Mouse (Mus musculus): ENCODE data around the gene Chst11.

GRCm38 (mm10) chr10:83199290-83199689 is 214.0 kb downstream of the Chst11 start:
- TF ChIP-seq EP300 (IDR thresholded peaks at IDR 0.05) (no peak), CTCF (IDR thresholded peaks at IDR 0.05) (no peak)

All from lung, postnatal 0 days (tissue).